Mouse (Mus musculus) CH12.LX (cell line): ENCODE data around the gene Olfr1472. TPM values are rescaled to one million over a fixed set of nuclear protein-coding genes. Genes with fewer than 3 reads are reported as not detected.

Experiments
- DNase-seq: peaks from one replicate; pipeline ENCODE4 v3.0.0-alpha.2; 2013; ENCODE audit errors: extremely low read depth
- H3K27ac ChIP-seq: 2 replicates; pipeline ENCODE4 v1.5.1; 2012; ENCODE audit warnings: low read depth, mild to moderate bottlenecking, control low read depth, moderate library complexity; ENCODE audit not compliant: insufficient read depth
- H3K27me3 ChIP-seq: replicated peaks from 2 replicates; pipeline ENCODE3; 2012; ENCODE audit warnings: inconsistent platforms
- H3K36me3 ChIP-seq, 2 experiments: replicated peaks in 1 of 2; 2 replicates each; pipeline versions ENCODE3 to v1.6.1; 2012; ENCODE audit warnings: inconsistent platforms in 1 of 2, low read length in 1 of 2, mild to moderate bottlenecking in 1 of 2, mixed read lengths in 1 of 2, moderate library complexity in 1 of 2; ENCODE audit not compliant: control insufficient read depth in 1 of 2, insufficient read depth in 1 of 2
- H3K4me1 ChIP-seq, 2 experiments: 2 replicates each; pipeline ENCODE4 v1.6.1; 2012; ENCODE audit warnings: inconsistent platforms in 1 of 2, moderate library complexity in 1 of 2; ENCODE audit not compliant: insufficient read depth in 2 of 2, control insufficient read depth in 1 of 2
- H3K4me2 ChIP-seq: 2 replicates; pipeline ENCODE4 v1.6.1; 2012; ENCODE audit warnings: low read depth, mild to moderate bottlenecking, control low read depth; ENCODE audit not compliant: poor library complexity, insufficient read depth, severe bottlenecking
- H3K4me3 ChIP-seq, 3 experiments: fragments of 150-350 bp in 1 of 3; sonication (generic) in 1 of 3; replicated peaks in 1 of 3; 2 replicates each; pipeline versions ENCODE3 to v1.5.1; 2011 to 2012; ENCODE audit warnings: low read depth in 2 of 3, low read length in 2 of 3, mild to moderate bottlenecking in 2 of 3, moderate library complexity in 2 of 3, control low read depth in 1 of 3, improper control_type of control experiment in 1 of 3, inconsistent platforms in 1 of 3, mixed read lengths in 1 of 3; ENCODE audit not compliant: poor library complexity in 1 of 3
- H3K79me2 ChIP-seq: replicated peaks from 2 replicates; pipeline ENCODE4 v1.6.1; 2012; ENCODE audit warnings: mild to moderate bottlenecking, moderate library complexity; ENCODE audit not compliant: control insufficient read depth, poor library complexity, insufficient read depth, severe bottlenecking; ENCODE audit errors: extremely low read depth
- H3K9ac ChIP-seq: 2 replicates; pipeline ENCODE4 v1.6.1; 2012; ENCODE audit warnings: low read depth, mild to moderate bottlenecking, control low read depth, moderate library complexity; ENCODE audit not compliant: insufficient read depth
- H3K9me3 ChIP-seq: replicated peaks from 2 replicates; pipeline ENCODE3; 2012; ENCODE audit warnings: low read length, inconsistent platforms, mixed read lengths
- BHLHE40 ChIP-seq: IDR thresholded peaks from 2 replicates; pipeline ENCODE4 v1.6.1; 2011; ENCODE audit warnings: mild to moderate bottlenecking, low read depth, low read length, improper control_type of control experiment
- CHD1 ChIP-seq: IDR thresholded peaks from 2 replicates; pipeline ENCODE4 v1.6.1; 2012; ENCODE audit warnings: low read depth, low read length, improper control_type of control experiment, inconsistent platforms
- CTCF ChIP-seq, 2 experiments: IDR thresholded peaks in 1 of 2; conservative IDR thresholded peaks in 1 of 2; 2 replicates each; pipeline ENCODE4 v1.5.1; 2011 to 2012; ENCODE audit warnings: low read depth in 2 of 2, low read length in 2 of 2, improper control_type of control experiment in 1 of 2, inconsistent platforms in 1 of 2, mild to moderate bottlenecking in 1 of 2, moderate library complexity in 1 of 2
- E2F4 ChIP-seq: IDR thresholded peaks from 2 replicates; pipeline ENCODE4 v1.6.1; 2011; ENCODE audit warnings: low read depth, low read length, improper control_type of control experiment; ENCODE audit not compliant: insufficient replicate concordance
- ELF1 ChIP-seq: IDR thresholded peaks from 2 replicates; pipeline ENCODE4 v1.6.1; 2014; ENCODE audit warnings: low read depth, mild to moderate bottlenecking, inconsistent platforms, low read length, improper control_type of control experiment
- EP300 ChIP-seq: IDR thresholded peaks from 2 replicates; pipeline ENCODE4 v1.6.1; 2011; ENCODE audit warnings: low read length, improper control_type of control experiment
- HCFC1 ChIP-seq: IDR thresholded peaks from 2 replicates; pipeline ENCODE4 v1.6.1; 2012; ENCODE audit warnings: low read depth, mild to moderate bottlenecking, inconsistent platforms, low read length, improper control_type of control experiment
- JUN ChIP-seq: IDR thresholded peaks from 2 replicates; pipeline ENCODE4 v1.6.1; 2011; ENCODE audit warnings: low read depth, mild to moderate bottlenecking, low read length, improper control_type of control experiment, moderate library complexity; ENCODE audit not compliant: insufficient read depth
- JUND ChIP-seq: conservative IDR thresholded peaks from 2 replicates; pipeline ENCODE4 v1.6.1; 2011; ENCODE audit warnings: low read depth, low read length, improper control_type of control experiment
- KAT2A ChIP-seq: IDR thresholded peaks from 2 replicates; pipeline ENCODE4 v1.6.1; 2012; ENCODE audit warnings: low read length, improper control_type of control experiment, inconsistent platforms; ENCODE audit not compliant: insufficient replicate concordance
- MAX ChIP-seq: IDR thresholded peaks from 2 replicates; pipeline ENCODE4 v1.6.1; 2011; ENCODE audit warnings: low read length, improper control_type of control experiment
- MXI1 ChIP-seq: IDR thresholded peaks from 2 replicates; pipeline ENCODE4 v1.6.1; 2011; ENCODE audit warnings: mild to moderate bottlenecking, low read depth, low read length, improper control_type of control experiment
- MYC ChIP-seq: IDR thresholded peaks from 2 replicates; pipeline ENCODE4 v1.6.1; 2011; ENCODE audit warnings: low read depth, mild to moderate bottlenecking, improper control_type of control experiment, low read length
- NELFE ChIP-seq: IDR thresholded peaks from 2 replicates; pipeline ENCODE4 v1.6.1; 2011; ENCODE audit warnings: low read depth, low read length, improper control_type of control experiment
- PAX5 ChIP-seq: IDR thresholded peaks from 2 replicates; pipeline ENCODE4 v1.6.1; 2012; ENCODE audit warnings: low read length, inconsistent platforms, mixed read lengths
- POLR2AphosphoS2 ChIP-seq: IDR thresholded peaks from 2 replicates; pipeline ENCODE4 v1.6.1; 2011; ENCODE audit warnings: low read depth, low read length, improper control_type of control experiment
- SIN3A ChIP-seq: IDR thresholded peaks from 2 replicates; pipeline ENCODE4 v1.6.1; 2012; ENCODE audit warnings: low read length, improper control_type of control experiment, inconsistent platforms
- SMC3 ChIP-seq: IDR thresholded peaks from 2 replicates; pipeline ENCODE4 v1.6.1; 2011; ENCODE audit warnings: low read depth, low read length, improper control_type of control experiment
- TBP ChIP-seq: conservative IDR thresholded peaks from 2 replicates; pipeline ENCODE4 v1.6.1; 2011; ENCODE audit warnings: low read depth, low read length, improper control_type of control experiment
- UBTF ChIP-seq: IDR thresholded peaks from 2 replicates; pipeline ENCODE4 v1.6.1; 2012; ENCODE audit warnings: low read depth, mild to moderate bottlenecking, inconsistent platforms, low read length, improper control_type of control experiment, moderate library complexity
- ZNF384 ChIP-seq: IDR thresholded peaks from 2 replicates; pipeline ENCODE4 v1.6.1; 2012; ENCODE audit warnings: low read depth, low read length, improper control_type of control experiment, inconsistent platforms
- dilution Hi-C: fragments of 300-500 bp; cut with MboI; formaldehyde crosslinking; loops from 2 replicates; pipeline ENCODE4 v1.14.3; 2020; ENCODE audit warnings: low sequenced_read_pairs; ENCODE audit not compliant: extremely low pct_unique_long_range_greater_than_20kb, extremely low pct_ligation_motif_present
- in situ Hi-C: fragments of 300-500 bp; cut with MboI; formaldehyde crosslinking; loops from 3 replicates; pipeline ENCODE4 v1.14.3; 2019; ENCODE audit warnings: low sequenced_read_pairs, low pct_ligation_motif_present, low pct_unique_long_range_greater_than_20kb, mixed read lengths
- polyA plus RNA-seq: library from polyadenylated mRNA; unstranded; fragments of >175 nt; gene quantifications from 2 replicates; pipeline ENCODE4 v1.2.1, GENCODE M21; 2012; ENCODE audit warnings: low read depth; ENCODE audit not compliant: insufficient read length
- total RNA-seq, 2 experiments: library from RNA; depleted of rRNA; stranded (reverse); fragments of 300-350 nt in 1 of 2; fragments of >200 nt in 1 of 2; gene quantifications; 2 replicates each; pipeline ENCODE4 v1.2.3; 2012 to 2014

Gene Olfr1472
- total RNA-seq (2012; rRNA removed) (not detected in 2 replicates), total RNA-seq (2014; rRNA removed) (not detected in 2 replicates), polyA plus RNA-seq (not detected in 2 replicates)

DNA sequence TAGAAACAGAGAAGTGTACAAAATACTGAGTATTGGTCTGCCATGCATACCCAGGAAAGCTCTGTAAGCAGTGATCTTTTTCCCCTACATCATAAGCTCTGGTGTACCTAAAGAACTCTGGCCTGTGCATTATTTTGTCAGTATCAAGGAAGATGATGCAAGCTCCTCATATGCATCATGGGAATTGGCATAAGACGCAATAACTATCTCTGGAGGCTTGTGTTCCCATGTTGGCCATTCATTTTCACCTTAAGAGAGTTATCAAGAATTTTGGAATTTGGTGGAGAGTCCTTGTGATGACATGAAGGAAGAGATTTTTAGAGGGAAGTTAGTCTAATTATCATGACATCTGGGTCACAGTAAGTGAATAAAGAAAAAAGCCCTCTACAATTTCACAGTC is at the start of gene Olfr1472:
TSS of gene Olfr1472 (minus strand) at position 101 of the 400 bp plus-strand sequence.
- H3K9me3 ChIP-seq, result no peaks in the 10 kb centered on the region
- H3K4me3 ChIP-seq, result no peak within 1 kb of the TSS
- no peak for DNase-seq
- H3K27me3 ChIP-seq, result no peaks in the 10 kb centered on the region
- TF ChIP-seq E2F4, result no peak
- no peak for TF ChIP-seq PAX5
- TF ChIP-seq EP300, result no peak
- no peak for TF ChIP-seq ELF1
- TF ChIP-seq HCFC1, result no peak
- TF ChIP-seq MYC, result no peak
- no peak for TF ChIP-seq NELFE
- H3K9ac ChIP-seq, result no peak within 1 kb of the TSS
- H3K4me1 ChIP-seq, result no peaks in the 10 kb centered on the region
- no peaks in the 10 kb centered on the region for H3K36me3 ChIP-seq
- no peak within 1 kb of the TSS for H3K4me2 ChIP-seq
- in situ Hi-C loops, result no loop called here
- dilution Hi-C loops, result no loop called here
- no peak within 1 kb of the TSS for H3K27ac ChIP-seq
- H3K79me2 ChIP-seq, result no peaks in the 10 kb centered on the region

DNA sequence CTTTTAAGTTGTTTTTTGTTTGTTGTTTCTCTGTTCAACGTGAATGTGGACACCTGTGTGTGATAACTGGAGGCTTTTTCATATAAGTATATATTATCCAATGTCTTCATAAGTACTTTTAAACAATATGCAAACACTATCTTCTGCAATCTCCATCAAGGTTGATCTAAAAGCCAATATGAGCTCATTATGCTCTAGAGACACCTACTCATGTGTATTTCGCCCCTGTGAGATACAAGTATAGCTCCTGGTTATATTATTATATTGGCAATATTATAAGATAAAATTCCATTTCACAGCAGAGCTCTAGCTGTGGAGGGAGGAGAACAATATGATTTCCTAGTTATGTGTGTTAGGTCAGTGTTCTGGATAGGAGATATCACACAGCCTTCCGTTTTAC is 44.4 kb upstream of the Olfr1472 start, which contains the start of gene Olfr1477:
TSS of gene Olfr1477 (plus strand) at position 301 of the 400 bp plus-strand sequence.
- Histone ChIP-seq H3K9me3 (no peaks in the 10 kb centered on the region), H3K4me3 (no peak within 1 kb of the TSS), H3K36me3 (no peaks in the 10 kb centered on the region), H3K4me1 (no peaks in the 10 kb centered on the region), H3K9ac (no peak within 1 kb of the TSS), H3K27me3 (no peaks in the 10 kb centered on the region), H3K27ac (no peak within 1 kb of the TSS), H3K4me2 (no peak within 1 kb of the TSS), H3K79me2 (no peaks in the 10 kb centered on the region)
- no peak for DNase-seq
- in situ Hi-C loops (no loop called here), dilution Hi-C loops (no loop called here)
- TF ChIP-seq TBP, result no peak
- no peak for TF ChIP-seq EP300
- no peak for TF ChIP-seq SMC3
- no peak for TF ChIP-seq NELFE
- TF ChIP-seq MXI1, result no peak
- TF ChIP-seq CHD1, result no peak
- no peak for TF ChIP-seq ELF1
- TF ChIP-seq MYC, result no peak
- no peak for TF ChIP-seq SIN3A
- no peak for TF ChIP-seq BHLHE40
- no peak for TF ChIP-seq KAT2A
- no peak for TF ChIP-seq E2F4
- TF ChIP-seq HCFC1, result no peak
- TF ChIP-seq JUN, result no peak
- TF ChIP-seq UBTF, result no peak
- TF ChIP-seq CTCF (conservative IDR thresholded peaks at IDR 0.05 in 1 of 2, IDR thresholded peaks at IDR 0.05 in 1 of 2; ENCODE audit: low read depth in 2 of 2, low read length in 2 of 2), result no peak
- TF ChIP-seq JUND, result no peak
- TF ChIP-seq MAX, result no peak
- no peak for TF ChIP-seq POLR2AphosphoS2
- no peak for TF ChIP-seq ZNF384
